Mouse (Mus musculus) small intestine, adult 2 months (tissue): ENCODE results near the gene Hcfc1. TPM values are rescaled to one million over a fixed set of nuclear protein-coding genes. Genes with fewer than 3 reads are reported as not detected.

Experiments used
- H3K27ac ChIP-seq: fragments of 200-500 bp; 2 replicates; pipeline ENCODE4 v1.5.1; 2012; ENCODE audit warnings: low read depth, low read length, control low read depth, inconsistent platforms; ENCODE audit not compliant: insufficient read depth
- H3K27me3 ChIP-seq: fragments of 200-500 bp; 2 replicates; pipeline ENCODE4 v1.6.1; 2012; ENCODE audit warnings: mild to moderate bottlenecking, moderate library complexity, low read length, inconsistent platforms; ENCODE audit not compliant: control insufficient read depth, insufficient read depth
- H3K36me3 ChIP-seq: fragments of 200-500 bp; 2 replicates; pipeline ENCODE4 v1.6.1; 2012; ENCODE audit warnings: mild to moderate bottlenecking, low read length, control low read depth, inconsistent platforms; ENCODE audit not compliant: control insufficient read depth, insufficient read depth
- H3K4me1 ChIP-seq: fragments of 200-500 bp; 2 replicates; pipeline ENCODE4 v1.6.1; 2012; ENCODE audit warnings: low read length, inconsistent platforms, mixed read lengths; ENCODE audit not compliant: control insufficient read depth, insufficient read depth, insufficient read length
- H3K4me3 ChIP-seq: fragments of 200-500 bp; 2 replicates; pipeline ENCODE4 v1.5.1; 2012; ENCODE audit warnings: low read depth, mild to moderate bottlenecking, control low read depth, inconsistent platforms, low read length, moderate library complexity
- CTCF ChIP-seq: fragments of 200-500 bp; IDR thresholded peaks from 2 replicates; pipeline ENCODE4 v1.5.1; 2012; ENCODE audit warnings: low read depth, mild to moderate bottlenecking, control low read depth, inconsistent platforms, low read length, moderate library complexity, mixed read lengths; ENCODE audit not compliant: insufficient replicate concordance, insufficient read length; ENCODE audit errors: extremely low read depth
- POLR2A ChIP-seq: fragments of 200-500 bp; IDR thresholded peaks from 2 replicates; pipeline ENCODE4 v1.6.1; 2012; ENCODE audit warnings: low read depth, mild to moderate bottlenecking, control low read depth, inconsistent platforms, low read length, moderate library complexity
- WGBS: fragments of 180-500 bp; shearing (Covaris S2); methylation state at CpG from one replicate; pipeline ENCODE4 v1.1.7; 2018; 5-methylcytosine and 5-hydroxymethylcytosine counted together
- polyA plus RNA-seq: library from polyadenylated mRNA; depleted of rRNA; stranded (reverse); fragments of >200 nt; gene quantifications from 2 replicates; pipeline ENCODE4 v1.2.3, GENCODE M21; 2012

The Hcfc1 gene
- polyA plus RNA-seq, 1 experiment: 53.4 TPM

GRCm38 (mm10) chrX:73998911-73999869, 33.0 kb upstream of the Hcfc1 start:
- 38% methylated on average over 8 of the region's 8 CpGs for WGBS
- Histone ChIP-seq H3K27me3 (no peaks in the 10 kb centered on the region), H3K27ac (no peak overlapping the region), H3K4me1 (no peaks in the 10 kb centered on the region), H3K36me3 (no peaks in the 10 kb centered on the region), H3K4me3 (no peak overlapping the region)
- TF ChIP-seq POLR2A (no peak), CTCF (no peak)

- Histone ChIP-seq H3K27me3 (no peaks in the 10 kb centered on the region), H3K27ac (no peak overlapping the region), H3K36me3 (no peaks in the 10 kb centered on the region), H3K4me3 (no peak overlapping the region), H3K4me1 (no peaks in the 10 kb centered on the region)
- TF ChIP-seq POLR2A (no peak), CTCF (no peak)
- WGBS: 78% methylated on average over 1 of the region's 1 CpGs
These were observed 11.6 kb upstream of the Hcfc1 start for GRCm38 (mm10) chrX:73977783-73978182.

GRCm38 (mm10) chrX:73976283-73976682, 10.1 kb upstream of the Hcfc1 start:
- whole genome bisulfite sequencing: 95% methylated on average over 2 of the region's 2 CpGs
- H3K4me3 ChIP-seq: no peak overlapping the region

GRCm38 (mm10) chrX:73972774-73973173, 6.6 kb upstream of the Hcfc1 start:
- Histone ChIP-seq H3K4me1 (no peaks in the 10 kb centered on the region), H3K4me3 (no peak overlapping the region), H3K36me3 (no peaks in the 10 kb centered on the region), H3K27ac (no peak overlapping the region), H3K27me3 (no peaks in the 10 kb centered on the region)
- WGBS: 69% methylated on average over 4 of the region's 4 CpGs
- TF ChIP-seq POLR2A (no peak), CTCF (no peak)

More at GRCm38 (mm10) chrX:73976283-73976682, 10.1 kb upstream of the Hcfc1 start:
- H3K27me3 ChIP-seq: no peaks in the 10 kb centered on the region
- no peaks in the 10 kb centered on the region for H3K4me1 ChIP-seq
- TF ChIP-seq POLR2A (no peak), CTCF (no peak)
- H3K36me3 ChIP-seq: no peaks in the 10 kb centered on the region
- no peak overlapping the region for H3K27ac ChIP-seq

- no peak for TF ChIP-seq POLR2A
- TF ChIP-seq CTCF: no peak
- Histone ChIP-seq H3K4me3 (no peak overlapping the region), H3K4me1 (no peaks in the 10 kb centered on the region), H3K27ac (no peak overlapping the region), H3K27me3 (no peaks in the 10 kb centered on the region), H3K36me3 (no peaks in the 10 kb centered on the region)
These were observed 4.6 kb upstream of the Hcfc1 start for GRCm38 (mm10) chrX:73970781-73971180.

GRCm38 (mm10) chrX:73969729-73970128, 3.6 kb upstream of the Hcfc1 start:
- Histone ChIP-seq H3K4me1 (peaks cover under 1% of the 10 kb centered on the region; the same call in 1 of the 2 replicates), H3K36me3 (no peaks in the 10 kb centered on the region), H3K27ac (no peak overlapping the region), H3K4me3 (no peak overlapping the region), H3K27me3 (no peaks in the 10 kb centered on the region)
- TF ChIP-seq POLR2A (no peak), CTCF (no peak)
- WGBS: 58% methylated on average over 2 of the region's 2 CpGs

GRCm38 (mm10) chrX:73969167-73969566, 3.0 kb upstream of the Hcfc1 start:
- WGBS: 90% methylated on average over 1 of the region's 1 CpGs
- no peaks in the 10 kb centered on the region for H3K27me3 ChIP-seq
- no peaks in the 10 kb centered on the region for H3K36me3 ChIP-seq
- H3K27ac ChIP-seq: no peak overlapping the region
- H3K4me1 ChIP-seq: peaks cover 6% of the 10 kb centered on the region; the same call in 1 of the 2 replicates
- no peak overlapping the region for H3K4me3 ChIP-seq
- TF ChIP-seq CTCF (no peak), POLR2A (no peak)
